Mouse (Mus musculus) G1E (cell line): ENCODE measurements at regions not wholly inside any gene's neighbourhood (a gene's known extent, or its start where the extent isn't known, plus 50 kb on each side); places are given as distances from the start of the nearest gene placed in this dataset.

Experiments
- CTCF ChIP-seq: IDR thresholded peaks from 2 replicates; pipeline ENCODE4 v1.5.1; 2012; ENCODE audit warnings: low read depth, low read length, inconsistent platforms, mixed read lengths
- GATA1 ChIP-seq: IDR thresholded peaks from 2 replicates; pipeline ENCODE4 v1.6.1; 2012; ENCODE audit warnings: borderline replicate concordance, low read length, inconsistent platforms, mixed read lengths
- GATA2 ChIP-seq: IDR thresholded peaks from 2 replicates; pipeline ENCODE4 v1.6.1; 2012; ENCODE audit warnings: low read depth, low read length, inconsistent platforms, borderline replicate concordance
- POLR2AphosphoS5 ChIP-seq: IDR thresholded peaks from 2 replicates; pipeline ENCODE4 v1.6.1; 2012; ENCODE audit warnings: low read depth, low read length, inconsistent platforms; ENCODE audit not compliant: insufficient replicate concordance
- TAL1 ChIP-seq: conservative IDR thresholded peaks from 2 replicates; pipeline ENCODE4 v1.6.1; 2012; ENCODE audit warnings: low read depth, low read length, inconsistent platforms, mixed read lengths

DNA sequence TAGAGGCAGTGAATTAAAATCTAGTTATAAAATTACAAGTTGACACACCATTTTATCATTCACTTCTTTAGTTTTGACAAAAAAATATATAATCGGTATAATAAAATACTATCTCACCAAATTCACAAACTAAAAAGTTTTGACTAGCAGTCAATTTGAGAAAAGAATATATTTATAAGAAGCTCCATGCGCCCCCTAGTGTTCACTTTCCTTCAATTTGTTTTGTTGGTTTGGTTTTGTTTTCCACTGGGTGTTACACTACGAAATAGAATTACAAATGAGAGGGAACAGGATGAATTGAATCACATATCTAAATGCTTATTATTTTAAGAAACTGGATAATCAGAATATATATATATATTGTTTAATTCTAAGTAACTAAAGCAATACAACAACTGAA, 159.1 kb upstream of the B430218F22Rik start:
- no peak for TF ChIP-seq CTCF
- no peak for TF ChIP-seq GATA1
- no peak for TF ChIP-seq GATA2
- TF ChIP-seq TAL1, result no peak
- TF ChIP-seq POLR2AphosphoS5, result no peak
